Mouse (Mus musculus): ENCODE results near the gene Lcn12. TPM values are rescaled to one million over a fixed set of nuclear protein-coding genes. Genes with fewer than 3 reads are reported as not detected.
A peak's percentile ranks its signal among the peaks of the same experiment; 100 is the strongest.

Gene Lcn12
- polyA plus RNA-seq (2015; fragmentation: Nextera tagmentation; extraction: Ambion mirVana): not detected in 2 replicates

- Histone ChIP-seq H3K9me3 (replicated peaks) (no peaks in the 10 kb centered on the region), H3K27ac (no peak within 1 kb of the TSS), H3K36me3 (no peaks in the 10 kb centered on the region), H3K4me1 (replicated peaks) (peaks cover 14% of the 10 kb centered on the region), H3K9ac (no peak within 1 kb of the TSS), H3K4me2 (no peak within 1 kb of the TSS), H3K27me3 (no peaks in the 10 kb centered on the region), H3K4me3 (replicated peaks) (no peak within 1 kb of the TSS)
- WGBS (ENCODE audit: insufficient replicate concordance): 81% methylated on average over 5 of the region's 5 CpGs
- DNase-seq (no peak), ATAC-seq (ENCODE audit: low read depth) (no peak)
Measured at GRCm38 (mm10) chr2:25493476-25493961, at the start of gene Lcn12. Gene Lcn12 (minus strand): TSS chr2:25493911.

GRCm38 (mm10) chr2:25541644-25542367, 48.1 kb upstream of the Lcn12 start:
- no peaks in the 10 kb centered on the region for H3K9me3 ChIP-seq (replicated peaks)
- peaks cover 35% of the 10 kb centered on the region for H3K36me3 ChIP-seq
- H3K4me2 ChIP-seq: no peak overlapping the region
- H3K4me3 ChIP-seq (replicated peaks): no peak overlapping the region
- DNase-seq (no peak), ATAC-seq (ENCODE audit: low read depth) (no peak)
- peaks cover 22% of the 10 kb centered on the region for H3K4me1 ChIP-seq (replicated peaks)
- no peaks in the 10 kb centered on the region for H3K27me3 ChIP-seq
- H3K27ac ChIP-seq: no peak overlapping the region
- no peak overlapping the region for H3K9ac ChIP-seq
- WGBS (ENCODE audit: insufficient replicate concordance): 80% methylated on average over 10 of the region's 10 CpGs

GRCm38 (mm10) chr2:25540541-25540948, 46.8 kb upstream of the Lcn12 start:
- no peak overlapping the region for H3K27ac ChIP-seq
- no peaks in the 10 kb centered on the region for H3K9me3 ChIP-seq (replicated peaks)
- H3K4me2 ChIP-seq: no peak overlapping the region
- no peak for ATAC-seq (ENCODE audit: low read depth)
- H3K27me3 ChIP-seq: no peaks in the 10 kb centered on the region
- H3K36me3 ChIP-seq: peaks cover 47% of the 10 kb centered on the region
- peaks cover 15% of the 10 kb centered on the region for H3K4me1 ChIP-seq (replicated peaks)
- no peak overlapping the region for H3K9ac ChIP-seq
- no peak overlapping the region for H3K4me3 ChIP-seq (replicated peaks)
- DNase-seq: no peak
- 95% methylated on average over 4 of the region's 4 CpGs for WGBS (ENCODE audit: insufficient replicate concordance)

- peaks cover 6% of the 10 kb centered on the region for H3K4me1 ChIP-seq (replicated peaks)
- peaks cover 71% of the 10 kb centered on the region for H3K36me3 ChIP-seq
- H3K27me3 ChIP-seq: no peaks in the 10 kb centered on the region
- no peak for DNase-seq
- no peak overlapping the region for H3K4me3 ChIP-seq (replicated peaks)
- no peak overlapping the region for H3K27ac ChIP-seq
- 82% methylated on average over 8 of the region's 8 CpGs for WGBS (ENCODE audit: insufficient replicate concordance)
- ATAC-seq (ENCODE audit: low read depth): no peak
- H3K4me2 ChIP-seq: no peak overlapping the region
- H3K9ac ChIP-seq: no peak overlapping the region
- H3K9me3 ChIP-seq (replicated peaks): no peaks in the 10 kb centered on the region
Measured at GRCm38 (mm10) chr2:25536531-25536930, 42.8 kb upstream of the Lcn12 start.

- Histone ChIP-seq H3K4me3 (replicated peaks) (no peak overlapping the region), H3K9ac (no peak overlapping the region), H3K9me3 (replicated peaks) (no peaks in the 10 kb centered on the region), H3K36me3 (peaks cover 88% of the 10 kb centered on the region), H3K4me1 (replicated peaks) (peaks cover 6% of the 10 kb centered on the region), H3K27ac (no peak overlapping the region), H3K4me2 (no peak overlapping the region), H3K27me3 (no peaks in the 10 kb centered on the region)
- ATAC-seq (ENCODE audit: low read depth) (no peak), DNase-seq (no peak)
- 86% methylated on average over 2 of the region's 2 CpGs for WGBS (ENCODE audit: insufficient replicate concordance)
Measured at GRCm38 (mm10) chr2:25534866-25535182, 41.1 kb upstream of the Lcn12 start.

GRCm38 (mm10) chr2:25534178-25534865, 40.6 kb upstream of the Lcn12 start:
- Histone ChIP-seq H3K27me3 (no peaks in the 10 kb centered on the region), H3K4me2 (no peak overlapping the region), H3K9ac (no peak overlapping the region), H3K9me3 (replicated peaks) (no peaks in the 10 kb centered on the region), H3K4me3 (replicated peaks) (no peak overlapping the region), H3K4me1 (replicated peaks) (peaks cover 6% of the 10 kb centered on the region), H3K36me3 (peaks cover 89% of the 10 kb centered on the region), H3K27ac (no peak overlapping the region; the same call in 1 of the 2 replicates)
- 64% methylated on average over 3 of the region's 3 CpGs for WGBS (ENCODE audit: insufficient replicate concordance)
- DNase-seq: no peak
- ATAC-seq (ENCODE audit: low read depth): 0 out of 2 replicates have a peak, but pooled peaks have one; percentile 29

GRCm38 (mm10) chr2:25533707-25534106, 40.0 kb upstream of the Lcn12 start:
- no peaks in the 10 kb centered on the region for H3K9me3 ChIP-seq (replicated peaks)
- ATAC-seq (ENCODE audit: low read depth) (no peak), DNase-seq (no peak)
- no peaks in the 10 kb centered on the region for H3K27me3 ChIP-seq
- no peak overlapping the region for H3K4me3 ChIP-seq (replicated peaks)
- WGBS (ENCODE audit: insufficient replicate concordance): 86% methylated on average over 2 of the region's 2 CpGs
- H3K4me2 ChIP-seq: no peak overlapping the region
- H3K4me1 ChIP-seq (replicated peaks): peaks cover 6% of the 10 kb centered on the region
- H3K27ac ChIP-seq: no peak overlapping the region
- peaks cover 93% of the 10 kb centered on the region for H3K36me3 ChIP-seq
- H3K9ac ChIP-seq: no peak overlapping the region

- ATAC-seq (ENCODE audit: low read depth) (no peak), DNase-seq (no peak)
- no peak overlapping the region for H3K9ac ChIP-seq
- H3K27me3 ChIP-seq: no peaks in the 10 kb centered on the region
- H3K36me3 ChIP-seq: peaks cover 97% of the 10 kb centered on the region
- no peak overlapping the region for H3K27ac ChIP-seq
- no peak overlapping the region for H3K4me2 ChIP-seq
- no peaks in the 10 kb centered on the region for H3K4me1 ChIP-seq (replicated peaks)
- no peak overlapping the region for H3K4me3 ChIP-seq (replicated peaks)
- H3K9me3 ChIP-seq (replicated peaks): no peaks in the 10 kb centered on the region
- 72% methylated on average over 9 of the region's 9 CpGs for WGBS (ENCODE audit: insufficient replicate concordance)
Measured at GRCm38 (mm10) chr2:25526510-25527302, 33.0 kb upstream of the Lcn12 start.

- peaks cover 11% of the 10 kb centered on the region for H3K36me3 ChIP-seq
- WGBS (ENCODE audit: insufficient replicate concordance): 63% methylated on average over 3 of the region's 3 CpGs
- no peak overlapping the region for H3K9ac ChIP-seq
- H3K27me3 ChIP-seq: no peaks in the 10 kb centered on the region
- no peak overlapping the region for H3K27ac ChIP-seq
- no peaks in the 10 kb centered on the region for H3K9me3 ChIP-seq (replicated peaks)
- H3K4me3 ChIP-seq (replicated peaks): no peak overlapping the region
- H3K4me1 ChIP-seq (replicated peaks): peaks cover 4% of the 10 kb centered on the region; the same call in 1 of the 2 replicates
- ATAC-seq (ENCODE audit: low read depth) (no peak), DNase-seq (no peak)
- no peak overlapping the region for H3K4me2 ChIP-seq
Measured at GRCm38 (mm10) chr2:25509912-25510311, 16.2 kb upstream of the Lcn12 start.

- H3K4me3 ChIP-seq (replicated peaks): no peak overlapping the region
- peaks cover 33% of the 10 kb centered on the region for H3K4me1 ChIP-seq (replicated peaks)
- DNase-seq (no peak), ATAC-seq (ENCODE audit: low read depth) (no peak)
- H3K27me3 ChIP-seq: no peaks in the 10 kb centered on the region
- H3K9me3 ChIP-seq (replicated peaks): no peaks in the 10 kb centered on the region
- H3K36me3 ChIP-seq: peaks cover 34% of the 10 kb centered on the region
- 48% methylated on average over 5 of the region's 5 CpGs for WGBS (ENCODE audit: insufficient replicate concordance)
- H3K27ac ChIP-seq: no peak overlapping the region
- H3K9ac ChIP-seq: no peak overlapping the region
- H3K4me2 ChIP-seq: no peak overlapping the region
Measured at GRCm38 (mm10) chr2:25506964-25507363, 13.3 kb upstream of the Lcn12 start.

- peaks cover 34% of the 10 kb centered on the region for H3K36me3 ChIP-seq
- no peaks in the 10 kb centered on the region for H3K9me3 ChIP-seq (replicated peaks)
- no peaks in the 10 kb centered on the region for H3K27me3 ChIP-seq
- H3K9ac ChIP-seq: no peak overlapping the region
- ATAC-seq (ENCODE audit: low read depth): no peak
- H3K4me1 ChIP-seq (replicated peaks): peaks cover 41% of the 10 kb centered on the region
- no peak overlapping the region for H3K4me3 ChIP-seq (replicated peaks)
- WGBS (ENCODE audit: insufficient replicate concordance): 86% methylated on average over 4 of the region's 4 CpGs
- no peak for DNase-seq
- no peak overlapping the region for H3K4me2 ChIP-seq
- no peak overlapping the region for H3K27ac ChIP-seq
Measured at GRCm38 (mm10) chr2:25505860-25506259, 12.1 kb upstream of the Lcn12 start.
